Mouse (Mus musculus) limb, embryonic 11.5 days (tissue): ENCODE data around the gene Irf2bp2. TPM values are rescaled to one million over a fixed set of nuclear protein-coding genes. Genes with fewer than 3 reads are reported as not detected.

Experiments used
- ATAC-seq: fragments of 200-750 bp; cut with Nextera tagmentation; 2 replicates; pipeline ENCODE4 v1.8.0; 2017; ENCODE audit warnings: low read depth; ENCODE audit not compliant: insufficient number of reproducible peaks, low FRiP score, low TSS enrichment
- DNase-seq: peaks from one replicate; pipeline ENCODE4 v3.0.0-alpha.2; 2015; ENCODE audit warnings: low spot score
- H3K27ac ChIP-seq: fragments of 300-500 bp; sonication (generic); replicated peaks from 2 replicates; pipeline ENCODE4 v1.5.1; 2014; ENCODE audit warnings: low read depth, mild to moderate bottlenecking, low read length
- H3K27me3 ChIP-seq: fragments of 300-500 bp; sonication (generic); 2 replicates; pipeline ENCODE4 v1.6.1; 2014; ENCODE audit warnings: mild to moderate bottlenecking, low read length, mixed read lengths; ENCODE audit not compliant: control insufficient read depth, insufficient read depth
- H3K36me3 ChIP-seq: fragments of 300-500 bp; sonication (generic); 2 replicates; pipeline ENCODE4 v1.6.1; 2014; ENCODE audit warnings: mild to moderate bottlenecking, low read length, moderate library complexity, mixed read lengths; ENCODE audit not compliant: control insufficient read depth, insufficient read depth
- H3K4me1 ChIP-seq: fragments of 300-500 bp; sonication (generic); 2 replicates; pipeline ENCODE4 v1.6.1; 2014; ENCODE audit warnings: low read length, mixed read lengths; ENCODE audit not compliant: control insufficient read depth, insufficient read depth
- H3K4me2 ChIP-seq: fragments of 300-500 bp; sonication (generic); 2 replicates; pipeline ENCODE4 v1.6.1; 2014; ENCODE audit warnings: low read depth, mild to moderate bottlenecking, moderate library complexity; ENCODE audit not compliant: severe bottlenecking
- H3K4me3 ChIP-seq: fragments of 300-500 bp; sonication (generic); 2 replicates; pipeline ENCODE4 v1.5.1; 2014; ENCODE audit warnings: low read depth, low read length
- H3K9ac ChIP-seq: fragments of 300-500 bp; sonication (generic); 2 replicates; pipeline ENCODE4 v1.6.1; 2014; ENCODE audit warnings: mild to moderate bottlenecking, low read length
- H3K9me3 ChIP-seq: fragments of 300-500 bp; sonication (generic); 2 replicates; pipeline ENCODE4 v1.6.1; 2016; ENCODE audit warnings: low read length; ENCODE audit not compliant: control insufficient read depth
- WGBS: fragments of 180-500 bp; shearing (Covaris S2); extraction: QIAGEN DNeasy Blood & Tissue Kit; methylation state at CpG from one replicate; pipeline ENCODE4 v1.1.7; 2014; 5-methylcytosine and 5-hydroxymethylcytosine counted together
- polyA plus RNA-seq: library from polyadenylated mRNA; unstranded; fragments of >200 nt; fragmentation: Nextera tagmentation; extraction: Ambion mirVana; gene quantifications from 2 replicates; pipeline ENCODE4 v1.2.1, GENCODE M21; 2014

Gene Irf2bp2
- polyA plus RNA-seq, 1 experiment from 2014 or later, result 5.6 TPM

- Histone ChIP-seq H3K27me3 (no peaks in the 10 kb centered on the region), H3K27ac (peak overlapping the region; percentile 100), H3K4me2 (peak overlapping the region; percentile 99), H3K4me1 (peaks cover 47% of the 10 kb centered on the region), H3K36me3 (peaks cover 5% of the 10 kb centered on the region), H3K9ac (peak overlapping the region; percentile 99), H3K4me3 (peak overlapping the region; percentile 99), H3K9me3 (no peaks in the 10 kb centered on the region)
- DNase-seq (peak; percentile 54), ATAC-seq (no peak)
- under 1% methylated on average over 40 of the region's 45 CpGs for WGBS
These were observed 1.4 kb downstream of the Irf2bp2 start for GRCm38 (mm10) chr8:126592381-126592770.

DNA sequence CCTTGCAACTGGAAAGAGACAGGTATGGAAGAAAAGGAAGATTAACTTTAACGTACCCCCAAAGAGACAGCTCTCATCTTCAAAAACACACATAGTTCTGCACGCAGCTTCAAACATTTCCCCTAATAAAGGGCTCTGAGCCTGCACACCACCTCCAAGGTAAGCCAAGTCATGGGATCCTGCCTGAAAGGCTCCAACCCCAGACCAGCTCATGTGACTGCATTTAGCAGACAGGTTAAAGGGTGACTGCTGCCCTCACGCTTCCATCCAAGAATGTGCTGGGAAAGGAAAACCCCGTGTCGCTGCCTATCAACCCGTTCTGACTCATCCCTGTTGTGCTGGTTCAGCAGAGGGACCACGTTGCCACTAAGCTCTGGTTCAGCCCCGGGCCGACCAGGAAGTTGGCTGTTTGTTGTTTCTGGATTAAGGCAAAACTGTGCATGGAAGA, 1.9 kb downstream of the Irf2bp2 start:
- peak overlapping the region; percentile 99 for H3K9ac ChIP-seq
- peak overlapping the region; percentile 100 for H3K27ac ChIP-seq
- DNase-seq (no peak), ATAC-seq (no peak)
- H3K4me1 ChIP-seq, result peaks cover 48% of the 10 kb centered on the region
- H3K4me2 ChIP-seq, result peak overlapping the region; percentile 99
- H3K9me3 ChIP-seq, result no peaks in the 10 kb centered on the region
- H3K36me3 ChIP-seq, result peaks cover 5% of the 10 kb centered on the region
- WGBS, result under 1% methylated on average over 9 of the region's 9 CpGs
- H3K4me3 ChIP-seq, result peak overlapping the region; percentile 99
- H3K27me3 ChIP-seq, result no peaks in the 10 kb centered on the region

DNA sequence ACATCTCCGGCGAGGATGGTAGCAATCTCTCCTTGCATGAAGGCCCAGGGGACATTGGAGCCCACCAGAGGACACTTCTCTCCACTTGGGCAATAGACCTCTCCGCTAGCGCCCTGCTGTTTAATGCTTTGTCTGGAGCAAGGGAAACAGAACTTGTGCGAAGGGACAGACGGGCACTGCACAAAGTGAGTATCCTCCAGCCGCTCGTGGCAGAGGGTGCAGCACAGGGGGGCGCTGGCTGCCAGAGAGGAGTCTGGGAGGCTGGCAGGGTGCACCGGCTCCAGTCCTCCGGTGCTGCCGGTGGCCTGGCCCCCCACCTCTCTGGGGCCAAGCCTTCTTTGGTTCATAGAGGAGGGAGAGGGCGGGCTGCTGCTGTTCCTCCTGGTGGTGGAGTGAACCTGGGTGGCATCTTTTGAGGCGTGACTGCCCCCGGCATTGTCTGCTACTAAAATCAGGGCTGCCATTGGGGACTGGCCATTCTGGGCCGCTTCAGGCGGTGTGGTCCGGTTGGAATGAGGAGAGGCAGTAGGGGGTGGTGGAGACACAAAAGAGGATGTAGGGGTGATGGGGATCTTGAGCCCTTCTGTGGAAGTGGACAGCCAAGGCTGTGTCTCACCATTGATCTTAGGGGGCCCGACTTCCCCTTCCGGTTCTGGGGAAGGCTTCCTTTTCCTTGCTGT, 2.5 kb downstream of the Irf2bp2 start:
- WGBS, result 10% methylated on average over 20 of the region's 20 CpGs
- Histone ChIP-seq H3K4me1 (peaks cover 48% of the 10 kb centered on the region), H3K27ac (0 out of 2 replicates have a peak overlapping the region, but pooled peaks have one; percentile 36), H3K27me3 (no peaks in the 10 kb centered on the region), H3K9ac (peak overlapping the region; percentile 99), H3K9me3 (no peaks in the 10 kb centered on the region), H3K4me3 (peak overlapping the region; percentile 99), H3K36me3 (peaks cover 5% of the 10 kb centered on the region), H3K4me2 (peak overlapping the region; percentile 99)
- DNase-seq, result no peak
- no peak for ATAC-seq

DNA sequence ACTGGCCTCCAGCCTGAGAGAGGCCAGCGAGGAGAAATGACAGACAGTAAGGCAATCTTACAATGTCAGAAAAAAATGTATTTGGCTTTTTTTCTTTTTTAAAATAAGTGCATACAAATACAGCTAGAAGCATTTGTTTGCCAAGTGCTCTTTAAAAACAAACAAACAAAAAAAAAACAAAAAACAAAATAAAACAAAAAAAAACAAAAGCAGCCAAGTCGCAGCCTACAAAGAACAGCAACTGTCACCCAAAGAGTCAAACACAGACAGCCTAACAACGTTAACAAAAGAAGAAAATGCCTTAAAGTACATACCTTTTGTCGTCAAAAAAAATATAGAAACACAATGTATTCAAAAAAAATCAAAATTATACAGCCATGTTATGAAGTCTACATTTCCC, 3.2 kb downstream of the Irf2bp2 start:
- H3K9ac ChIP-seq, result no peak overlapping the region; the same call in 1 of the 2 replicates
- no peak overlapping the region for H3K27ac ChIP-seq
- peaks cover 49% of the 10 kb centered on the region for H3K4me1 ChIP-seq

GRCm38 (mm10) chr8:126590024-126590529, 3.7 kb downstream of the Irf2bp2 start:
- Histone ChIP-seq H3K4me2 (peak overlapping the region; percentile 99), H3K4me1 (peaks cover 46% of the 10 kb centered on the region), H3K27ac (no peak overlapping the region), H3K4me3 (peak overlapping the region; percentile 99), H3K27me3 (no peaks in the 10 kb centered on the region), H3K9ac (peak overlapping the region; percentile 39; the same call in 1 of the 2 replicates), H3K36me3 (peaks cover 5% of the 10 kb centered on the region), H3K9me3 (no peaks in the 10 kb centered on the region)
- ATAC-seq, result no peak
- peak; percentile 49 for DNase-seq
- 19% methylated on average over 14 of the region's 14 CpGs for WGBS

More for the DNA sequence above, 3.2 kb downstream of the Irf2bp2 start:
- Histone ChIP-seq H3K9me3 (no peaks in the 10 kb centered on the region), H3K27me3 (no peaks in the 10 kb centered on the region), H3K4me2 (peak overlapping the region; percentile 99), H3K36me3 (peaks cover 5% of the 10 kb centered on the region), H3K4me3 (peak overlapping the region; percentile 99)
- ATAC-seq (no peak), DNase-seq (no peak)
- 48% methylated on average over 4 of the region's 4 CpGs for WGBS

DNA sequence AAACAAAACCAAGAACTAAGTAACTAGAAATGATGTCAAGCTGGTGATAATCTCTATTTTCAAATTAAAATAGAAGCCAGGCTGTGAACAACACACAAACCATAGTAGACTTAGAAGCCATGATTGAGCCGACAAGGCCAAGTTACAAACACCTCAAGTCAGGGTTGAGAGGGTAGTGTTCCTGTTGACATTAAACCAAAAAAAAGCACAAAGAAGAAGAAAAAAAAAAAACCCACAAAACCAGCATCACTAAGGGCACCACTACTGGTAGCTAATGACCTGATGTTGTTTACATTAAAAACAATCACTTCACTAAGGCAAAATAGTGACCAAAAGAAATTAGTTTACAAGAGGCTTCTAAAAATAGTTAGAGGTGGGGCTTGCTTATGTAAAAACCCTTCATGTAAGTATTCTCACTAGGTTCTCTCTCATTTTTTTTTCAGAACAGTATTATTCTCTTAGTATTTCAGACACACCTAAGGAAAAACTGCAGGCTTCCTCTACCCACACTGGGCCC, 4.2 kb downstream of the Irf2bp2 start:
- Histone ChIP-seq H3K9me3 (no peaks in the 10 kb centered on the region), H3K9ac (no peak overlapping the region), H3K4me3 (peak overlapping the region; percentile 99), H3K4me1 (peaks cover 47% of the 10 kb centered on the region), H3K36me3 (peaks cover 5% of the 10 kb centered on the region), H3K27ac (no peak overlapping the region), H3K4me2 (peak overlapping the region; percentile 99), H3K27me3 (no peaks in the 10 kb centered on the region)
- ATAC-seq (no peak), DNase-seq (no peak)
- 28% methylated on average over 1 of the region's 1 CpGs for WGBS

GRCm38 (mm10) chr8:126588636-126589506, 4.9 kb downstream of the Irf2bp2 start:
- H3K4me1 ChIP-seq, result peaks cover 49% of the 10 kb centered on the region
- peak overlapping the region; percentile 99 for H3K4me2 ChIP-seq
- 32% methylated on average over 11 of the region's 11 CpGs for WGBS
- no peak overlapping the region for H3K9ac ChIP-seq
- no peak for ATAC-seq
- H3K4me3 ChIP-seq, result peak overlapping the region; percentile 99; the same call in 1 of the 2 replicates
- no peak for DNase-seq
- H3K9me3 ChIP-seq, result no peaks in the 10 kb centered on the region
- no peaks in the 10 kb centered on the region for H3K27me3 ChIP-seq
- H3K27ac ChIP-seq, result no peak overlapping the region
- H3K36me3 ChIP-seq, result peaks cover 5% of the 10 kb centered on the region
